Mouse (Mus musculus) forebrain, embryonic 11.5 days (tissue): ENCODE data around the gene Tinf2. TPM values are rescaled to one million over a fixed set of nuclear protein-coding genes. Genes with fewer than 3 reads are reported as not detected.

Experiments used
- ATAC-seq: fragments of 200-750 bp; cut with Nextera tagmentation; replicated peaks from 2 replicates; pipeline ENCODE4 v1.8.0; 2017; ENCODE audit warnings: moderate TSS enrichment; ENCODE audit not compliant: low FRiP score
- DNase-seq: peaks from one replicate; pipeline ENCODE4 v3.0.0-alpha.2; 2017; ENCODE audit warnings: low spot score
- H3K27ac ChIP-seq: fragments of 300-500 bp; sonication (generic); 2 replicates; pipeline ENCODE4 v1.5.1; 2014; ENCODE audit warnings: low read depth, low read length
- H3K27me3 ChIP-seq: fragments of 300-500 bp; sonication (generic); 2 replicates; pipeline ENCODE4 v1.6.1; 2014; ENCODE audit warnings: mild to moderate bottlenecking, low read length, mixed read lengths; ENCODE audit not compliant: control insufficient read depth, insufficient read depth
- H3K36me3 ChIP-seq: fragments of 300-500 bp; sonication (generic); 2 replicates; pipeline ENCODE4 v1.6.1; 2014; ENCODE audit warnings: mild to moderate bottlenecking, low read length, moderate library complexity, mixed read lengths; ENCODE audit not compliant: control insufficient read depth, insufficient read depth
- H3K4me1 ChIP-seq: fragments of 300-500 bp; sonication (generic); replicated peaks from 2 replicates; pipeline ENCODE4 v1.6.1; 2014; ENCODE audit warnings: low read length, mixed read lengths; ENCODE audit not compliant: control insufficient read depth, insufficient read depth
- H3K4me2 ChIP-seq: fragments of 300-500 bp; sonication (generic); 2 replicates; pipeline ENCODE4 v1.6.1; 2014; ENCODE audit warnings: low read depth, mild to moderate bottlenecking, low read length, moderate library complexity, mixed read lengths; ENCODE audit not compliant: severe bottlenecking
- H3K4me3 ChIP-seq: fragments of 300-500 bp; sonication (generic); 2 replicates; pipeline ENCODE4 v1.5.1; 2014; ENCODE audit warnings: low read depth, low read length
- H3K9ac ChIP-seq: fragments of 300-500 bp; sonication (generic); 2 replicates; pipeline ENCODE4 v1.6.1; 2014; ENCODE audit warnings: low read length
- H3K9me3 ChIP-seq: fragments of 300-500 bp; sonication (generic); 2 replicates; pipeline ENCODE4 v1.6.1; 2016; ENCODE audit warnings: low read length, mixed read lengths; ENCODE audit not compliant: control insufficient read depth
- WGBS: fragments of 180-500 bp; shearing (Covaris S2); extraction: QIAGEN DNeasy Blood & Tissue Kit; methylation state at CpG from one replicate; pipeline ENCODE4 v1.1.7; 2014; 5-methylcytosine and 5-hydroxymethylcytosine counted together
- polyA plus RNA-seq: library from polyadenylated mRNA; unstranded; fragments of >200 nt; fragmentation: Nextera tagmentation; extraction: Ambion mirVana; gene quantifications from 2 replicates; pipeline ENCODE4 v1.2.1, GENCODE M21; 2014

Tinf2 gene
- polyA plus RNA-seq, 1 experiment from 2014 or later = 74.8 TPM

DNA sequence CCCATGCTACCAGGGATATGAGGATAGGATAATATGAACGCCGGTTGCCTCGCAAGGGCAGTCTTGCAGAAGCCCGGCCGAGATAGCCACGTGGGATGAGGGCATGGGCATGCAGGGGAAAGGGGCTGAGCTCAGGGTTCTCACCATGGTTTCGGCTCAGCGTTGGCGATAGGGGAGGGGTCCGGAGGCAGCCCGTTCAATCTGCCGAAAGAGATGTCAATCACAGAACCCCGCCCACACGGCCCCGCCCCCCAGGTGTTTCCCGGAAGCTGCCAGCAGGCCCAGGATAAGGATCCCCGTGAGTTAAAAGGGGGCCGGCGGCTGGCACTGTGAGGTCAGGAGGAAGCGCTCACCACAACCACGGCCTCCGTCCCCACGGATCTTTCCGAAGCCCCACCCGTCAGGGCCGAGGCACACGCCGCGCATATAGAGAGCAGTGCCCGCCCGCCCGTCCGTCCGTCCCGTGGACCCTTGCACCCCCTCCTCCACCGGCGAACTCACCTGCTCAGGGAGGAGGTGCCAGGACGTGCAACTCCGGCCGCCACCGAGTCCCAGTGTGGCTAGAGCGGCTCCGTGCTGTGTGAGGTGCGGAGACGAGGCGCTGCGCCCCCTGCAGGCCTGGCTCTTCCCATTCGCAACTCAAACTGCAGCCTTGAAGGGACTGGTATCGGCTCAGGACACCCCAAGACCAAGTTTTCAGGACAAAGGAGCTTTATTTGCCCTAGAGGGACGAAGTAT lies 40.2 kb upstream of the Tinf2 start, which contains the start of gene Rabggta:
Gene Rabggta (minus strand): TSS at position 564 of the 738 bp plus-strand sequence.
- Histone ChIP-seq H3K36me3 (no peaks in the 10 kb centered on the region; the same call in 1 of the 2 replicates), H3K4me3 (peak within 1 kb of the TSS; percentile 68), H3K27ac (no peak within 1 kb of the TSS), H3K9ac (peak within 1 kb of the TSS; percentile 73), H3K4me2 (peak within 1 kb of the TSS; percentile 48), H3K4me1 (no peaks in the 10 kb centered on the region), H3K27me3 (no peaks in the 10 kb centered on the region), H3K9me3 (no peaks in the 10 kb centered on the region)
- DNase-seq (peak; percentile 96), ATAC-seq (peak; percentile 93)
- WGBS = under 1% methylated on average over 48 of the region's 50 CpGs

DNA sequence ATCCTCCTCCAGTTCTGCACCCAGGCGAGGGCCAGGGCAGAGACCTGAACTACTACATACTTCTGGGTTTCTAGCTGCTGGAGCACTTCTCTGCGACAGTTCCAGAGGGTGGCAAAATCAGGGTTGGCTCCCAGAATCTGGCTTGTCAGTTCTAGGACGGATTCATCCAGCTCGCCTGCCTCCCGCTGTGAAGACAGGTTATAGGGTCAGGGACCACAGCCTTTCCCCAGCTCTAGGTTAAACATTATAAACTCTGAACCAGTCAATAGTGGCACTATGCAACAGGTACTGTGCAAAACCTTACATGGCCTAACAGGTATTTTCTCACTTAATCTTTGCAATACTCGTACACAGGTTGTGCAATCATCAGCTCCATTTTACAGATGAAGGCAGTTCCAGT lies 39.5 kb upstream of the Tinf2 start:
- peak overlapping the region; percentile 48; the same call in 1 of the 2 replicates for H3K4me2 ChIP-seq
- no peak for DNase-seq
- H3K4me3 ChIP-seq = peak overlapping the region; percentile 68
- 75% methylated on average over 6 of the region's 6 CpGs for WGBS
- H3K27me3 ChIP-seq = no peaks in the 10 kb centered on the region
- no peak overlapping the region for H3K9ac ChIP-seq
- H3K36me3 ChIP-seq = no peaks in the 10 kb centered on the region; the same call in 1 of the 2 replicates
- no peak overlapping the region for H3K27ac ChIP-seq
- H3K4me1 ChIP-seq = no peaks in the 10 kb centered on the region
- no peak for ATAC-seq
- no peaks in the 10 kb centered on the region for H3K9me3 ChIP-seq

DNA sequence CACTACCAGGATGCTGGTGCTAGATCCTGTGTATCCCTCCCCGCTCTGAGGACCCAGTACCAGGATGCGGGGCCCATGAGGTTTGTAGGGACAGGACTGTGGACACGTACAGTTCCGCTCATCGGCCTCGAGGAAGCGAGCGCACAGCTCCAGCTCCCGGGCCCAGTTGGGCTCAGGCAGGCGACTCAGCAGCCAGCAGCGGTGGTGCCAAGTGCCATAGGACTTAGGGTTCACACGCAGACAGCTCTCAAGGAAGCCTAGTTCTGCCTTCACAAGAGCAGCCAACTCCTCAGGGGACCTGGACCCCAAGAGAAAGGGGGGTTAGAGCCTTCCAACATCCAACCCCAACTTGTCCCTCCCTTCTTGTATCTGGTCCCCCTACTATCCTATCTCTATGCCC lies 39.0 kb upstream of the Tinf2 start:
- H3K9ac ChIP-seq = no peak overlapping the region
- H3K27me3 ChIP-seq = no peaks in the 10 kb centered on the region
- ATAC-seq (no peak), DNase-seq (no peak)
- H3K36me3 ChIP-seq = no peaks in the 10 kb centered on the region; the same call in 1 of the 2 replicates
- 94% methylated on average over 12 of the region's 12 CpGs for WGBS
- no peaks in the 10 kb centered on the region for H3K9me3 ChIP-seq
- no peak overlapping the region for H3K4me2 ChIP-seq
- H3K4me1 ChIP-seq = no peaks in the 10 kb centered on the region
- H3K27ac ChIP-seq = no peak overlapping the region
- H3K4me3 ChIP-seq = no peak overlapping the region

DNA sequence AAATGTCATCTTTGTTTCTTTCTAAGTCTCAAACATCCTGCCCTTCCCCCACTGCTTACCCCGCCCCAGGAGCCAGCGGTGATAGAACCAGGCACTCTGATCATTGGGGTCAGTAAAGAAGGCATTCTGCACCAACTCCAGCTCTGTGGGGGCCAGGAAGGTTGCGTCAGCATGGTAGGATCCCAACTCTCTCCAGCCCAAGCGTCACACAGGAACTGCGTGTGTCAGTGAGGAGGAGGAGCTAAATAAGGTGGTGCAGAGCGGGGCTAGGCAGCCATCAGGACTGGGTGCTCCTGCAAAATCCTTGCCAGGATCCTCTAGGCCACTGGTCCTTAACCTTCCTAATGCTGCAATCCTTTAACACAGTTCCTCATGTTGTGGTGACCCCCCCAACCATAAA lies 38.1 kb upstream of the Tinf2 start:
- no peaks in the 10 kb centered on the region; the same call in 1 of the 2 replicates for H3K36me3 ChIP-seq
- 86% methylated on average over 6 of the region's 6 CpGs for WGBS
- no peak overlapping the region for H3K4me2 ChIP-seq
- H3K4me3 ChIP-seq = no peak overlapping the region
- no peaks in the 10 kb centered on the region for H3K9me3 ChIP-seq
- H3K27ac ChIP-seq = no peak overlapping the region
- H3K4me1 ChIP-seq = no peaks in the 10 kb centered on the region
- no peak for ATAC-seq
- no peak overlapping the region for H3K9ac ChIP-seq
- no peak for DNase-seq
- H3K27me3 ChIP-seq = no peaks in the 10 kb centered on the region

DNA sequence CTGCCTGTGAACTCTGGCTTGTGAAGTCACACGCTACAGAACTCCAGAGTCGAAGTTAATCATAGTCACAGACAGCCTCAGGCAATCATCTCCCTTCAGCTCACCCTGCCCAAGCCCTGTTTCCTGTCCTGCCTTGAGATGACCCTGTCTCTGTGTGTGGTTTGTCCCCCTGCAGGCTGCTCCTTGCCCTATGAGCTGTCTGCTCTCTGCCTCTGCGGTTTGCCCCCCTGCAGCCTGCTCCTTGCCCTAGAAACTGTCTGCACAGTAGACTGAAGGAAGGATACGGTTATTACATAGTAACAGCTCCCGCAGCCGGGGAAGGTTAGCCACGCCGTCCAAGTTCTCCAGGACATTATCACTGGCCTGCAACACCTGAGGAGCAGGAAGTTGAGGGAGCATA lies 35.3 kb upstream of the Tinf2 start:
- ATAC-seq = no peak
- 80% methylated on average over 8 of the region's 8 CpGs for WGBS

DNA sequence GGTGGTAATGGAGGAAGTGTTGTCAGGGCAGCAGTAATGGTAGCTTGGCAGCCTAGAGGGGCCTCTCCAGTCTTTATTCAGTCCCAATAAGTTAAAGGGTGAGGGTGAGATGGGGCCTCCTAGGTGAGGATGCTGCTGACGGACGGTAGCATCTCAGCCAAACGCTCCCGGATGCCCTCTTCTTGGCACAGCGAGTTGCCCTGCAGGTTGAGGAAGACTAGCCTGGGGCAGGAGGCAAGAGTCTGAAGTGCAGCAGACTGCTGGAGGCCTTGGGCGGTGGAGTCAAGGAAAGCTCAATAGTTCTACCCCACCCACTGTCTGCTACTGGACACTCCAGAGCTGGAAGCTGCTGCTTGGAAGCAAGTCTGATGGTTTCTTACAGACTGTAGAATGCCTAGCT lies 34.7 kb upstream of the Tinf2 start:
- Histone ChIP-seq H3K4me2 (no peak overlapping the region), H3K27ac (no peak overlapping the region), H3K4me3 (no peak overlapping the region), H3K36me3 (no peaks in the 10 kb centered on the region; the same call in 1 of the 2 replicates), H3K27me3 (no peaks in the 10 kb centered on the region; the same call in 1 of the 2 replicates), H3K9ac (no peak overlapping the region), H3K9me3 (no peaks in the 10 kb centered on the region), H3K4me1 (peaks cover 3% of the 10 kb centered on the region; the same call in 1 of the 2 replicates)
- WGBS = over 99% methylated on average over 6 of the region's 6 CpGs
- no peak for ATAC-seq
- no peak for DNase-seq

More for the DNA sequence above, 35.3 kb upstream of the Tinf2 start:
- H3K9me3 ChIP-seq = no peaks in the 10 kb centered on the region
- H3K27ac ChIP-seq = no peak overlapping the region
- DNase-seq = no peak
- no peak overlapping the region for H3K9ac ChIP-seq
- no peak overlapping the region for H3K4me2 ChIP-seq
- H3K27me3 ChIP-seq = no peaks in the 10 kb centered on the region; the same call in 1 of the 2 replicates
- H3K4me3 ChIP-seq = no peak overlapping the region
- peaks cover 3% of the 10 kb centered on the region; the same call in 1 of the 2 replicates for H3K4me1 ChIP-seq
- no peaks in the 10 kb centered on the region; the same call in 1 of the 2 replicates for H3K36me3 ChIP-seq

DNA sequence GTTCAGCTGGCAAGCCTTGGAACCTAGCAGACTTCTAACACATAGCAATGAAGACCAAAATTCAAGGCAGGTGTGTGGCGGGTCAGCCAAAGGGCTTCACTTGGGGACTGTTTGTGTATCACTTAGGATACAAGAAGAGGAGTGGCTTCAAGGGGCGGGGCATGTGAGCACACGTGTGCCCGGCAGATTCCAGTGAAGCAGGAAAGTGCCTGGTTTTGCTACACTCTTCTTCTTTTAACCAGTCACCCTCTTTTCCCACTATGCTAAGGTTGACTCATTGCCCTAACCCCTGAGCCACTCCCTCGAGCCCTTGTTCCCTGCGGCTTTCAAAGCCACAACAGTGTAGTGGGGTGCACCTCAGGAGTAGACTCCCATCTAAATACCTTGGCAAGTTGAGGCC lies 33.3 kb upstream of the Tinf2 start:
- DNase-seq (no peak), ATAC-seq (no peak)
- 37% methylated on average over 6 of the region's 6 CpGs for WGBS
- H3K4me1 ChIP-seq = peaks cover 3% of the 10 kb centered on the region; the same call in 1 of the 2 replicates
- no peak overlapping the region for H3K4me2 ChIP-seq
- H3K9me3 ChIP-seq = no peaks in the 10 kb centered on the region
- no peaks in the 10 kb centered on the region; the same call in 1 of the 2 replicates for H3K27me3 ChIP-seq
- no peak overlapping the region for H3K4me3 ChIP-seq
- no peak overlapping the region for H3K9ac ChIP-seq
- H3K36me3 ChIP-seq = no peaks in the 10 kb centered on the region; the same call in 1 of the 2 replicates
- H3K27ac ChIP-seq = no peak overlapping the region

DNA sequence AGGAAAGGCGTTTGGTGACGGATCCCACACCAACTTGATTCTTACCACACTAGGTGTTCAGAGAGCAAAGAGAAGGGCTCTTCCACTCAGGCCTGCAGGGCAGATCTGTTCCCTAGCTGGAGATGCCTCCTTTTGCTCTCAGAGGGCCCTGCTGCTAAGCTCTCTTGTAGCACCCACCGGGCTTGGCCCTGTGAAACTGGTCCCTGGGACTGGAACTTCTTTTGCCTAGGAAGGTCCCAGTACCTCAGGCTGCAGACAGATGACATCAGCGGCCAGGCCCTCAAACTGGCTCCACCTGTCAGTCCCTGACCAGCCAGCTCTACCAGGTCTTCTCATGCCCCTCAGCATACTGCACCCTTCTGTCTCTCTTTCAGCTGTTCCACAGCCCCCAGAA lies 32.1 kb upstream of the Tinf2 start, which contains the start of gene Tgm1:
Gene Tgm1 (minus strand): TSS at position 198 of the 394 bp plus-strand sequence.
- H3K36me3 ChIP-seq = no peaks in the 10 kb centered on the region; the same call in 1 of the 2 replicates
- peak within 1 kb of the TSS; percentile 14; the same call in 1 of the 2 replicates for H3K9ac ChIP-seq
- H3K4me3 ChIP-seq = no peak within 1 kb of the TSS
- H3K4me1 ChIP-seq = peaks cover 3% of the 10 kb centered on the region; the same call in 1 of the 2 replicates
- ATAC-seq (no peak), DNase-seq (no peak)
- no peaks in the 10 kb centered on the region for H3K9me3 ChIP-seq
- no peak within 1 kb of the TSS for H3K27ac ChIP-seq
- 0 out of 2 replicates have a peak within 1 kb of the TSS, but pooled peaks have one; percentile 5 for H3K4me2 ChIP-seq
- WGBS = 31% methylated on average over 4 of the region's 4 CpGs
- no peaks in the 10 kb centered on the region; the same call in 1 of the 2 replicates for H3K27me3 ChIP-seq
